Mouse (Mus musculus): ENCODE data around the gene Ctdspl. TPM values are rescaled to one million over a fixed set of nuclear protein-coding genes. Genes with fewer than 3 reads are reported as not detected.

Gene Ctdspl
- polyA plus RNA-seq, 1 experiment from 2014 or later = 2.4 TPM

GRCm38 (mm10) chr9:119060701-119061100 lies 134.4 kb downstream of the Ctdspl start:
- TF ChIP-seq CTCF (IDR thresholded peaks at IDR 0.05; ENCODE audit: low read depth) (no peak), EP300 (IDR thresholded peaks at IDR 0.05; ENCODE audit: low read depth) (no peak)

GRCm38 (mm10) chr9:119063036-119063644 lies 136.9 kb downstream of the Ctdspl start:
- Histone ChIP-seq H3K9ac (replicated peaks) (no peak overlapping the region), H3K4me2 (ENCODE audit: low read depth, low read length) (peak overlapping the region; percentile 29), H3K36me3 (replicated peaks; ENCODE audit: insufficient read depth, low read length) (no peaks in the 10 kb centered on the region), H3K27me3 (ENCODE audit: insufficient read depth, low read length) (no peaks in the 10 kb centered on the region), H3K9me3 (ENCODE audit: low read length) (no peaks in the 10 kb centered on the region), H3K4me1 (ENCODE audit: insufficient read depth) (peaks cover 7% of the 10 kb centered on the region), H3K27ac (ENCODE audit: low read depth) (no peak overlapping the region), H3K4me3 (ENCODE audit: low read depth, low read length) (peak overlapping the region; percentile 17; the same call in 1 of the 2 replicates)
- ATAC-seq (0 out of 2 replicates have a peak, but pooled peaks have one; percentile 39), DNase-seq (peak; percentile 46)
- TF ChIP-seq CTCF (IDR thresholded peaks at IDR 0.05; ENCODE audit: low read depth) = no peak
- TF ChIP-seq EP300 (IDR thresholded peaks at IDR 0.05; ENCODE audit: low read depth) = no peak
- 44% methylated on average over 19 of the region's 19 CpGs for WGBS (ENCODE audit: insufficient replicate concordance)

More at GRCm38 (mm10) chr9:119060701-119061100, 134.4 kb downstream of the Ctdspl start:
- no peak overlapping the region for H3K4me3 ChIP-seq (ENCODE audit: low read depth, low read length)
- no peak overlapping the region for H3K27ac ChIP-seq (ENCODE audit: low read depth)
- H3K36me3 ChIP-seq (replicated peaks; ENCODE audit: insufficient read depth, low read length) = no peaks in the 10 kb centered on the region
- no peak overlapping the region for H3K9ac ChIP-seq (replicated peaks)
- H3K9me3 ChIP-seq (ENCODE audit: low read length) = no peaks in the 10 kb centered on the region
- H3K4me1 ChIP-seq (ENCODE audit: insufficient read depth) = peaks cover 7% of the 10 kb centered on the region
- DNase-seq (no peak), ATAC-seq (no peak)
- no peaks in the 10 kb centered on the region for H3K27me3 ChIP-seq (ENCODE audit: insufficient read depth, low read length)
- H3K4me2 ChIP-seq (ENCODE audit: low read depth, low read length) = no peak overlapping the region
- WGBS (ENCODE audit: insufficient replicate concordance) = 82% methylated on average over 10 of the region's 10 CpGs

DNA sequence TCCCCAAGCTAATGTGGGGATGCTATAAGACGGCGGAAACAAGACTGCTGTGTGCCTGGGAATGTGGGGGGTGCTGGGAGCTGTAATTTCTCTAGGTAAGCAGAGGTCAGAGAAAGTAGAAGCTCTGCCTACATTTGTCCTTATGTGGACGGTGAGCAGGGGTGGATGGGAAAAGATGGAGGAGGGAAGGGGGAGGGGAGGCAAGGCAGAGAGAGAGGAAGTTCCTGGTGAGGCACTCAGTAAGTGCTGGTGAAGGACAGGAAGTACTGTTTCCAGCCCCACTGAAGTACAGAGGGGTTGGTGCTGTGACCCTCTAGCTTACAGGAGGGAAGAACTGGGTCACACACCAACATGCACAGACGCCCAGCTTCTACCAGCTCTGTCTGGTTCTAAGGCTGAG lies 138.0 kb downstream of the Ctdspl start:
- no peak overlapping the region; the same call in 1 of the 2 replicates for H3K4me2 ChIP-seq (ENCODE audit: low read depth, low read length)
- H3K4me1 ChIP-seq (ENCODE audit: insufficient read depth) = peaks cover 7% of the 10 kb centered on the region
- no peak for ATAC-seq
- TF ChIP-seq CTCF (IDR thresholded peaks at IDR 0.05; ENCODE audit: low read depth) (no peak), EP300 (IDR thresholded peaks at IDR 0.05; ENCODE audit: low read depth) (no peak)
- H3K9ac ChIP-seq (replicated peaks) = no peak overlapping the region; the same call in 1 of the 2 replicates
- no peaks in the 10 kb centered on the region for H3K27me3 ChIP-seq (ENCODE audit: insufficient read depth, low read length)
- H3K27ac ChIP-seq (ENCODE audit: low read depth) = no peak overlapping the region
- 35% methylated on average over 4 of the region's 4 CpGs for WGBS (ENCODE audit: insufficient replicate concordance)
- DNase-seq = no peak
- H3K4me3 ChIP-seq (ENCODE audit: low read depth, low read length) = no peak overlapping the region
- H3K9me3 ChIP-seq (ENCODE audit: low read length) = no peaks in the 10 kb centered on the region
- no peaks in the 10 kb centered on the region for H3K36me3 ChIP-seq (replicated peaks; ENCODE audit: insufficient read depth, low read length)

DNA sequence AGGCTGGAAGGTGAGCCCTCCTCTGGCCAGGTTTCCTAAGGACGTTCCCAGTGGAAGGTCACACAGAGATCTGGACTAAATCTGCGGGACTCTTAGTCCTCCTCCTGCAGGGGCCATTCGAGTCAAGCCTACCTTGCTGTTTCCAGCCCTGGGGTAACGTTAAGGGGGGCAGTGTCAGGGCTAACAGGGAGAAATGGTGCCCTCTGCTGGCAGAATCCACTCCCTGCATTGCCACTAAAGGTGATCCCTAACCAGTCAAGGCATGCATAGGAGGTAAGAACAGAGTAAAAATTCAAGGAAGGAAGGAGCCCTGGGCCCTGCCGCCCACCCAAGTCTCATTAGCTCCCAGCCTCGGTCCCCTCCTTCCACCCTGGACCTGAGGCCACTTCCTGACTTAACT lies 141.3 kb downstream of the Ctdspl start:
- peak; percentile 17; the same call in 1 of the 2 replicates for ATAC-seq
- Histone ChIP-seq H3K4me3 (ENCODE audit: low read depth, low read length) (no peak overlapping the region), H3K9ac (replicated peaks) (no peak overlapping the region), H3K27ac (ENCODE audit: low read depth) (no peak overlapping the region), H3K27me3 (ENCODE audit: insufficient read depth, low read length) (no peaks in the 10 kb centered on the region), H3K9me3 (ENCODE audit: low read length) (no peaks in the 10 kb centered on the region), H3K36me3 (replicated peaks; ENCODE audit: insufficient read depth, low read length) (no peaks in the 10 kb centered on the region), H3K4me2 (ENCODE audit: low read depth, low read length) (no peak overlapping the region), H3K4me1 (ENCODE audit: insufficient read depth) (peaks cover 7% of the 10 kb centered on the region)
- DNase-seq = peak; percentile 76
- WGBS (ENCODE audit: insufficient replicate concordance) = 5% methylated on average over 6 of the region's 6 CpGs
- TF ChIP-seq EP300 (IDR thresholded peaks at IDR 0.05; ENCODE audit: low read depth) (no peak), CTCF (IDR thresholded peaks at IDR 0.05; ENCODE audit: low read depth) (peak; percentile 89)

DNA sequence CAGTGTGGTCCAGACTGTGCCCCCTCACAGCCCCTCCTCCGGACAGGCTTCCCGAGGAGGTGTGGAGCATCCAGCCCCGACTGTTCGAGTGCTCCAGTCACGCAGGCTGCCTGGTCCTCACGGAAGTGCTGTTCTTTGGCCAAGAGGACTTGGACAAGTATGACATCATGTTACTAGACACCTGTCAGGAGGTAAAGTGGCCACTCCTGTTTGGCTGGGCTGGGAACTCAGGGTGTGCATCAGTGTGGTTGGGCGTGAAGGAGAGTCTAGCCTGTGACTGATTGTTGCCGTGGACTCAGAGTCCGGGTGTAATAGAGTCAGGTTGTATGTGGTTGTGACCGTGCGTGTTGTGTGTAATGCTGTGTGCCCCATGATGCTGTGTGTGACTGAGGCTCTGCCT lies 142.0 kb downstream of the Ctdspl start:
- 86% methylated on average over 10 of the region's 11 CpGs for WGBS (ENCODE audit: insufficient replicate concordance)
- H3K4me3 ChIP-seq (ENCODE audit: low read depth, low read length) = no peak overlapping the region
- no peaks in the 10 kb centered on the region for H3K9me3 ChIP-seq (ENCODE audit: low read length)
- no peaks in the 10 kb centered on the region for H3K36me3 ChIP-seq (replicated peaks; ENCODE audit: insufficient read depth, low read length)
- no peak for DNase-seq
- H3K9ac ChIP-seq (replicated peaks) = no peak overlapping the region
- ATAC-seq = no peak
- no peak overlapping the region for H3K27ac ChIP-seq (ENCODE audit: low read depth)
- peaks cover 7% of the 10 kb centered on the region; the same call in 1 of the 2 replicates for H3K4me1 ChIP-seq (ENCODE audit: insufficient read depth)
- TF ChIP-seq CTCF (IDR thresholded peaks at IDR 0.05; ENCODE audit: low read depth) (no peak), EP300 (IDR thresholded peaks at IDR 0.05; ENCODE audit: low read depth) (no peak)
- H3K4me2 ChIP-seq (ENCODE audit: low read depth, low read length) = no peak overlapping the region
- H3K27me3 ChIP-seq (ENCODE audit: insufficient read depth, low read length) = no peaks in the 10 kb centered on the region

DNA sequence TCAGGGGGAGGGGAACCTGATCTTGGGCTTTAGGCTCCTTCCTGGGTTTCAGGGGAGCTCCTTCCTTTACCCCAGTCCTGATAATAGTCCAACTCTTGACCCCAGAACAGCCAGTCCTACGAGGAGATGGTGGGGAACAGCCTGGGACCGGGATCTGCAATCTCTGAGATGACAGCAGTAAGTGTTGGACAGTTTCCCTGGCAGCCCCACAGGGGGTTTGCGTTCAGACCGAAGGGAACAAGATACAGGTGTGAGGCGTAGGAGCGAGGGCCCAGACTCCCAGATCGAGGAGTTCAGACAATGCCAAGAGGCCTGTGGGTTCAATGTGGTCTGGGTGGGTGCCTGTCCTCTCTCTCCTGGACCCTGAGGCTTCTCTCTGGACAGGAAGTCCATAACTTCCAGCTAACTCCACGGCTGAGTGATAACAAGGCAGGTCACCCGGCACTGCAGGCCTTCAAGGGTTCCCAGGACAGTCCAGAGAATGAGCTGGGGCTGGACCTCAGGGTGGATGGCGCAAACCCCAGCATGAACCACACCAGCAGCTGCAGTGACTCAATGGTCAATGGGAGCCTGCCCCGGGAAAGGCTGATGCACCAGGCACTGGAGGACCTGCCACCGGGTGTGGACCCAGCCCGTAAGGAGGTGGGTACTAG lies 144.0 kb downstream of the Ctdspl start:
- Histone ChIP-seq H3K27me3 (ENCODE audit: insufficient read depth, low read length) (no peaks in the 10 kb centered on the region), H3K36me3 (replicated peaks; ENCODE audit: insufficient read depth, low read length) (no peaks in the 10 kb centered on the region), H3K9me3 (ENCODE audit: low read length) (no peaks in the 10 kb centered on the region), H3K9ac (replicated peaks) (no peak overlapping the region), H3K27ac (ENCODE audit: low read depth) (no peak overlapping the region), H3K4me1 (ENCODE audit: insufficient read depth) (no peaks in the 10 kb centered on the region), H3K4me2 (ENCODE audit: low read depth, low read length) (no peak overlapping the region), H3K4me3 (ENCODE audit: low read depth, low read length) (no peak overlapping the region)
- DNase-seq = no peak
- TF ChIP-seq EP300 (IDR thresholded peaks at IDR 0.05; ENCODE audit: low read depth) = no peak
- TF ChIP-seq CTCF (IDR thresholded peaks at IDR 0.05; ENCODE audit: low read depth) = no peak
- ATAC-seq = no peak
- 75% methylated on average over 13 of the region's 13 CpGs for WGBS (ENCODE audit: insufficient replicate concordance)
